Comparison of ENCODE assay signal across 10 mouse cellular contexts in genomic region chr4:98182053-98182355, GRCm38 (mm10).
DNase-seq lines count a peak whose midpoint lies in the region; ATAC-seq lines count a peak whose summit lies in the region.
"Had no signal": no experiment of that assay in that cellular context is flagged by ENCODE, and none has a peak within 500 bp of the region (broad histone marks: within the 10 kb centered on the region; RNA-seq: fewer than 3 reads in every experiment).

No protein-coding gene starts in this region.

- no peaks in the 10 kb centered on the region for H3K36me3 ChIP-seq in embryonic facial prominence, embryonic 10.5 days (replicated peaks)
- H3K36me3 ChIP-seq in heart, embryonic 12.5 days: no peaks in the 10 kb centered on the region
- H3K36me3 ChIP-seq: forebrain, embryonic 12.5 days had no signal

- H3K4me2 ChIP-seq in heart, embryonic 12.5 days: no peak overlapping the region
- H3K4me2 ChIP-seq: forebrain, embryonic 12.5 days had no signal

- no peaks in the 10 kb centered on the region for H3K9me3 ChIP-seq in embryonic facial prominence, embryonic 10.5 days
- H3K9me3 ChIP-seq in heart, embryonic 12.5 days (replicated peaks): no peaks in the 10 kb centered on the region
- H3K9me3 ChIP-seq: forebrain, embryonic 12.5 days had no signal

- WGBS in embryonic facial prominence, embryonic 10.5 days: 20% methylated on average over 4 of the region's 4 CpGs
- 26% methylated on average over 4 of the region's 4 CpGs for WGBS in heart, embryonic 12.5 days

- no peak for ATAC-seq in heart, embryonic 12.5 days (ENCODE audit: insufficient number of reproducible peaks, low FRiP score)
- no peak for ATAC-seq in monocyte, adult 5-6 weeks (replicated peaks; ENCODE audit: insufficient number of reproducible peaks, low FRiP score, low TSS enrichment, poor library complexity, severe bottlenecking)
- ATAC-seq: Patski had no signal

- H3K4me1 ChIP-seq in embryonic facial prominence, embryonic 10.5 days: peaks cover 35% of the 10 kb centered on the region
- H3K4me1 ChIP-seq in heart, embryonic 12.5 days (replicated peaks): peaks cover 17% of the 10 kb centered on the region

- H3K27me3 ChIP-seq in embryonic facial prominence, embryonic 10.5 days (replicated peaks; ENCODE audit: low read depth, poor library complexity, severe bottlenecking): no peaks in the 10 kb centered on the region
- H3K27me3 ChIP-seq in heart, embryonic 12.5 days (replicated peaks): no peaks in the 10 kb centered on the region
- H3K27me3 ChIP-seq: forebrain, embryonic 12.5 days; Patski had no signal

- DNase-seq in layer of hippocampus, postnatal 10 days (ENCODE audit: low spot score in 2 of 2): peak; percentile 14 to 44
- no peak for DNase-seq in layer of hippocampus, adult 9-11 months
- peak; percentile 44 for DNase-seq in embryonic facial prominence, embryonic 10.5 days (ENCODE audit: low spot score)
- DNase-seq in kidney, postnatal 4 days: peak; percentile 66 to 75
- no peak for DNase-seq in ovary, postnatal 14 days (ENCODE audit: low spot score)
- DNase-seq in T-cell, adult 2 months (ENCODE audit: low spot score): no peak

- no peak overlapping the region for H3K4me3 ChIP-seq in embryonic facial prominence, embryonic 10.5 days
- no peak overlapping the region for H3K4me3 ChIP-seq in heart, embryonic 12.5 days
- H3K4me3 ChIP-seq: forebrain, embryonic 12.5 days had no signal

- no peak overlapping the region for H3K9ac ChIP-seq in heart, embryonic 12.5 days
- H3K9ac ChIP-seq: forebrain, embryonic 12.5 days had no signal

- peak overlapping the region; percentile 66; the same call in 1 of the 2 replicates for H3K27ac ChIP-seq in embryonic facial prominence, embryonic 10.5 days (replicated peaks)
- peak overlapping the region; percentile 3; the same call in 1 of the 2 replicates for H3K27ac ChIP-seq in heart, embryonic 12.5 days (ENCODE audit: poor library complexity, severe bottlenecking)
- H3K27ac ChIP-seq: forebrain, embryonic 12.5 days had no signal

Comparison
In these comparisons a context has a peak if more than half of its experiments do, and no peak if none do; other contexts are left out.
1. DNase-seq: peak in layer of hippocampus, postnatal 10 days (2 of 2), embryonic facial prominence, embryonic 10.5 days (single experiment) and kidney, postnatal 4 days (2 of 2); none in layer of hippocampus, adult 9-11 months (single experiment), ovary, postnatal 14 days (single experiment) and T-cell, adult 2 months (single experiment).